Mouse (Mus musculus): ENCODE results near the gene Tfcp2l1. TPM values are rescaled to one million over a fixed set of nuclear protein-coding genes. Genes with fewer than 3 reads are reported as not detected.

The Tfcp2l1 gene
- polyA plus RNA-seq, 2 experiments from 2014 or later = 0.05 TPM; not detected in 1

Other genes starting within 250 kb of the Tfcp2l1 start
- gene Clasp1, start 238.9 kb upstream of the Tfcp2l1 start, polyA plus RNA-seq (2017; shearing (Covaris generic)) = 10 to 100 TPM; 36.6 to 44.9 TPM

Data from activated CD4-positive, CD25-positive, alpha-beta regulatory T cell, adult 4 months (primary cell).